In the genomic region with DNA sequence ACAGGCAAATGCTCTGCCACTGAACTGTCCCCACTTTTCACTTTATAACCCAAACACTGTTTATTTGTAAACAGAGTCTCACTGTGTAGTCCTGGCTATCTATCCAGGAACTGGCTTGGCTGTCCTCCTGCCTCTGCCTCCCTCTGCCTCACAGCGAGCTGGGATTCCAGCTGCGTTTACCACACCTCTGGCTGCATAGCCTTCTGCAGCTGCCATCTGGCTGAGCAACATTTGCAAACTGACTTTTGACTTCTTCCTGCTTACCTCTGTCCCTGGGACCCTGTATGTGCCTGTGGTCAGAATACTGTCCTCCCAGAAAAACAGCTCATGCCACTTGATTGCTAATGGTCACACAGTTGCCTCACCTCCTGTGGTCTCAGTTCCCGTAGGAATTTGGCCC, we compare ENCODE assay signal across 11 mouse cellular contexts. TPM values are rescaled to one million over a fixed set of nuclear protein-coding genes. Genes with fewer than 3 reads are reported as not detected.
DNase-seq lines count a peak whose midpoint lies in the region; ATAC-seq and TF ChIP-seq lines count a peak whose summit lies in the region.
"Had no signal": no experiment of that assay in that cellular context is flagged by ENCODE, and none has a peak within 500 bp of the region (broad histone marks: within the 10 kb centered on the region; RNA-seq: fewer than 3 reads in every experiment).

No protein-coding gene starts in this region.

- H3K79me2 ChIP-seq in MEL (ENCODE audit: control insufficient read depth, insufficient read depth, low read length, poor library complexity): peaks cover 24% of the 10 kb centered on the region
- peaks cover 26% of the 10 kb centered on the region for H3K79me2 ChIP-seq in macrophage (ENCODE audit: inconsistent target)

- no peak overlapping the region for H3K4me3 ChIP-seq in heart, postnatal 0 days (ENCODE audit: low read depth, low read length)
- H3K4me3 ChIP-seq in MEL (ENCODE audit: control insufficient read depth in 1 of 2, insufficient read depth in 1 of 2, low read depth in 2 of 2, low read length in 2 of 2) (peak overlapping the region in 1 of 2 experiments; percentile 27; a peak in 2 of 4 replicates), macrophage (ENCODE audit: inconsistent target) (no peak overlapping the region)
- no peak overlapping the region for H3K4me3 ChIP-seq in embryonic facial prominence, embryonic 15.5 days (replicated peaks)

- peak overlapping the region; percentile 91; the same call in 1 of the 2 replicates for H3K27ac ChIP-seq in heart, postnatal 0 days (ENCODE audit: low read depth)
- H3K27ac ChIP-seq in MEL (ENCODE audit: control insufficient read depth, low read depth, low read length) (no peak overlapping the region), macrophage (peak overlapping the region; percentile 80)
- 0 out of 2 replicates have a peak overlapping the region, but pooled peaks have one; percentile 59 for H3K27ac ChIP-seq in embryonic facial prominence, embryonic 15.5 days (replicated peaks)

- DNase-seq in heart, postnatal 0 days (ENCODE audit: low spot score): no peak
- DNase-seq in heart, adult 18-20 months: no peak
- DNase-seq in MEL (ENCODE audit: low read depth, low spot score): no peak
- DNase-seq in ovary, postnatal 36 days (ENCODE audit: low spot score): no peak
- DNase-seq: adrenal gland, adult 8-10 months; cerebellum, adult 8-10 months; gastrocnemius, postnatal 36 days; right cerebral cortex, postnatal 14 days had no signal

- TF ChIP-seq CTCF in heart, postnatal 0 days (IDR thresholded peaks at IDR 0.05; ENCODE audit: low read depth): no peak
- no peak for TF ChIP-seq CTCF in MEL (IDR thresholded peaks at IDR 0.05 in 2 of 3, conservative IDR thresholded peaks at IDR 0.05 in 1 of 3; ENCODE audit: control insufficient read depth in 1 of 3, insufficient read depth in 1 of 3, low read depth in 2 of 3, low read length in 3 of 3, poor library complexity in 1 of 3, severe bottlenecking in 1 of 3)

- 0 out of 2 replicates have a peak overlapping the region, but pooled peaks have one; percentile 27 for H3K9ac ChIP-seq in heart, postnatal 0 days (replicated peaks; ENCODE audit: low read depth, low read length)
- peak overlapping the region; percentile 38 for H3K9ac ChIP-seq in MEL (ENCODE audit: control insufficient read depth, low read depth, low read length, poor library complexity, severe bottlenecking)
- no peak overlapping the region for H3K9ac ChIP-seq in embryonic facial prominence, embryonic 15.5 days

- no peak for ATAC-seq in heart, postnatal 0 days (ENCODE audit: insufficient read depth, low read depth)
- no peak for ATAC-seq in embryonic facial prominence, embryonic 15.5 days (ENCODE audit: insufficient number of reproducible peaks, low FRiP score, low TSS enrichment, low read depth)
- no peak for ATAC-seq in activated CD4-positive, CD25-positive, alpha-beta regulatory T cell, adult 4 months

- peaks cover 80% of the 10 kb centered on the region for H3K4me1 ChIP-seq in heart, postnatal 0 days (ENCODE audit: control insufficient read depth, insufficient read depth)
- H3K4me1 ChIP-seq in MEL (ENCODE audit: control insufficient read depth in 1 of 2, insufficient read depth in 2 of 2, low read length in 2 of 2): peaks cover 23 to 67% of the 10 kb centered on the region in 2 experiments
- peaks cover 84% of the 10 kb centered on the region for H3K4me1 ChIP-seq in embryonic facial prominence, embryonic 15.5 days

- no peak for TF ChIP-seq POLR2A in MEL (IDR thresholded peaks at IDR 0.05; ENCODE audit: control insufficient read depth in 1 of 2, insufficient read depth in 1 of 2, low read depth in 1 of 2, low read length in 2 of 2, poor library complexity in 1 of 2)

- no peak for TF ChIP-seq RAD21 in MEL (IDR thresholded peaks at IDR 0.05; ENCODE audit: low read depth, low read length)

- WGBS in heart, postnatal 0 days: 34% methylated on average over 3 of the region's 3 CpGs
- 46% methylated on average over 3 of the region's 3 CpGs for WGBS in embryonic facial prominence, embryonic 15.5 days
- WGBS in macrophage (ENCODE audit: missing documents): 65% methylated on average over 3 of the region's 3 CpGs

- H3K9me3 ChIP-seq in heart, postnatal 0 days (replicated peaks; ENCODE audit: control insufficient read depth, low read length): no peaks in the 10 kb centered on the region
- H3K9me3 ChIP-seq in MEL (replicated peaks; ENCODE audit: insufficient read depth, low read length): no peaks in the 10 kb centered on the region
- H3K9me3 ChIP-seq in embryonic facial prominence, embryonic 15.5 days (replicated peaks): no peaks in the 10 kb centered on the region

- H3K27me3 ChIP-seq in heart, postnatal 0 days (ENCODE audit: control insufficient read depth, insufficient read depth, low read length): no peaks in the 10 kb centered on the region
- H3K27me3 ChIP-seq in MEL (ENCODE audit: control insufficient read depth in 1 of 2, insufficient read depth in 2 of 2, low read length in 2 of 2): no peaks in the 10 kb centered on the region
- no peaks in the 10 kb centered on the region for H3K27me3 ChIP-seq in embryonic facial prominence, embryonic 15.5 days

- peak overlapping the region; percentile 74 for H3K4me2 ChIP-seq in heart, postnatal 0 days (ENCODE audit: low read depth, low read length)
- no peak overlapping the region for H3K4me2 ChIP-seq in embryonic facial prominence, embryonic 15.5 days (replicated peaks)

- 0 out of 2 replicates have a peak, but pooled peaks cover under 1% of the 10 kb centered on the region for H3K36me3 ChIP-seq in heart, postnatal 0 days (replicated peaks; ENCODE audit: control insufficient read depth, insufficient read depth, low read length)
- peaks cover 0 to 46% of the 10 kb centered on the region in 2 experiments; a peak in 2 of 4 replicates for H3K36me3 ChIP-seq in MEL (ENCODE audit: control insufficient read depth in 1 of 2, insufficient read depth in 2 of 2, low read length in 2 of 2)
- H3K36me3 ChIP-seq in embryonic facial prominence, embryonic 15.5 days: 0 out of 2 replicates have a peak, but pooled peaks cover 2% of the 10 kb centered on the region
- no peaks in the 10 kb centered on the region for H3K36me3 ChIP-seq in macrophage (ENCODE audit: inconsistent target)

- no peak for TF ChIP-seq EP300 in heart, postnatal 0 days (IDR thresholded peaks at IDR 0.05; ENCODE audit: low read depth)
- no peak for TF ChIP-seq EP300 in MEL (IDR thresholded peaks at IDR 0.05; ENCODE audit: low read depth in 1 of 2, low read length in 2 of 2)

RNA-seq across cellular contexts. Expression of a gene that starts 1.5 kb away (rescaled TPM):
- 103 and 117 TPM in 2 replicates for total RNA-seq in heart, postnatal 0 days (2014; rRNA removed; ENCODE audit: low replicate concordance)
- 41.4 and 44.0 TPM in 2 replicates for polyA plus RNA-seq in heart, postnatal 0 days (2015; fragmentation: Nextera tagmentation; extraction: Ambion mirVana)
- total RNA-seq in heart, adult 18-20 months (2021): 1 to 10 TPM; 1.4 to 1.7 TPM
- total RNA-seq in MEL (2012; rRNA removed): 171 and 172 TPM in 2 replicates
- polyA plus RNA-seq in MEL (2012; ENCODE audit: insufficient read depth in 1 of 2, insufficient read length in 2 of 2, low read depth in 1 of 2, low replicate concordance in 2 of 2, missing spikeins in 1 of 2) (100 to 1,000 TPM in 1 of 2 experiments, not detected in 1; 188 TPM), macrophage (2018) (1.1 to 37.4 TPM (median 6.2 TPM) in 3 replicates)
- polyA plus RNA-seq in embryonic facial prominence, embryonic 15.5 days (2015; fragmentation: Nextera tagmentation; extraction: Ambion mirVana): 115 and 124 TPM in 2 replicates
- total RNA-seq in macrophage (2018; cell fraction: chromatin; rRNA removed): 10 to 100 TPM in 14 of 26 experiments, 1 to 10 TPM in 11, under 1 TPM in 1; 0.92 to 30.5 (median 10.2) TPM
- total RNA-seq in macrophage (2018; cell fraction: cytosol; rRNA removed): 1 to 10 TPM; 1.9 to 7.2 (median 3.2) TPM
- 10 to 100 TPM in 3 of 26 experiments, 1 to 10 TPM in 22, under 1 TPM in 1; 0.86 to 80.6 (median 3.9) TPM for total RNA-seq in macrophage (2018; cell fraction: nucleus; rRNA removed)
- 10 to 100 TPM; 52.4 to 88.7 TPM for polyA plus RNA-seq in activated CD4-positive, CD25-positive, alpha-beta regulatory T cell, adult 4 months (2017; shearing (Covaris generic))

RNA-seq across cellular contexts. Expression of a gene that starts 1.7 kb away (rescaled TPM):
- 14.5 and 17.6 TPM in 2 replicates for total RNA-seq in heart, postnatal 0 days (2014; rRNA removed; ENCODE audit: low replicate concordance)
- polyA plus RNA-seq in heart, postnatal 0 days (2015; fragmentation: Nextera tagmentation; extraction: Ambion mirVana): 13.1 and 16.5 TPM in 2 replicates
- 1 to 10 TPM; 3.9 to 5.5 TPM for total RNA-seq in heart, adult 18-20 months (2021)
- total RNA-seq in MEL (2012; rRNA removed): 3.3 and 3.5 TPM in 2 replicates
- polyA plus RNA-seq in MEL (2012; ENCODE audit: insufficient read depth in 1 of 2, insufficient read length in 2 of 2, low read depth in 1 of 2, low replicate concordance in 2 of 2, missing spikeins in 1 of 2): 1 to 10 TPM in 1 of 2 experiments, not detected in 1; 3.8 TPM
- polyA plus RNA-seq in embryonic facial prominence, embryonic 15.5 days (2015; fragmentation: Nextera tagmentation; extraction: Ambion mirVana): 5.3 and 5.8 TPM in 2 replicates
- 10 to 100 TPM in 23 of 26 experiments, 1 to 10 TPM in 3; 3.2 to 34.1 (median 21.9) TPM for total RNA-seq in macrophage (2018; cell fraction: chromatin; rRNA removed)
- total RNA-seq in macrophage (2018; cell fraction: cytosol; rRNA removed): 1 to 10 TPM; 1.0 to 3.6 (median 2.4) TPM
- 10 to 100 TPM in 12 of 26 experiments, 1 to 10 TPM in 14; 3.3 to 19.8 (median 9.4) TPM for total RNA-seq in macrophage (2018; cell fraction: nucleus; rRNA removed)
- polyA plus RNA-seq in macrophage (2018): 2.9 to 4.4 TPM (median 3.6 TPM) in 3 replicates
- 10 to 100 TPM; 23.5 to 24.7 TPM for polyA plus RNA-seq in activated CD4-positive, CD25-positive, alpha-beta regulatory T cell, adult 4 months (2017; shearing (Covaris generic))

RNA-seq across cellular contexts. Expression of a gene that starts 17.9 kb away (rescaled TPM):
- 2.6 TPM in 1 of 2 replicates, not detected in the other for total RNA-seq in heart, postnatal 0 days (2014; rRNA removed; ENCODE audit: low replicate concordance)
- 0.52 and 0.68 TPM in 2 replicates for polyA plus RNA-seq in heart, postnatal 0 days (2015; fragmentation: Nextera tagmentation; extraction: Ambion mirVana)
- 1 to 10 TPM in 1 of 2 experiments, under 1 TPM in 1; 0.87 to 1.4 TPM for total RNA-seq in heart, adult 18-20 months (2021)
- total RNA-seq in MEL (2012; rRNA removed): 0.46 and 0.85 TPM in 2 replicates
- polyA plus RNA-seq in MEL (2012; ENCODE audit: insufficient read depth in 1 of 2, insufficient read length in 2 of 2, low read depth in 1 of 2, low replicate concordance in 2 of 2, missing spikeins in 1 of 2) (under 1 TPM in 1 of 2 experiments, not detected in 1; 0.70 TPM), macrophage (2018) (0.79 to 1.5 TPM (median 1.5 TPM) in 3 replicates)
- polyA plus RNA-seq in embryonic facial prominence, embryonic 15.5 days (2015; fragmentation: Nextera tagmentation; extraction: Ambion mirVana): 0.60 and 0.76 TPM in 2 replicates
- 10 to 100 TPM in 20 of 26 experiments, 1 to 10 TPM in 6; 2.7 to 18.9 (median 12.5) TPM for total RNA-seq in macrophage (2018; cell fraction: chromatin; rRNA removed)
- 1 to 10 TPM in 15 of 26 experiments, under 1 TPM in 11; 0.44 to 2.5 (median 1.1) TPM for total RNA-seq in macrophage (2018; cell fraction: cytosol; rRNA removed)
- 10 to 100 TPM in 5 of 26 experiments, 1 to 10 TPM in 21; 1.1 to 15.8 (median 6.8) TPM for total RNA-seq in macrophage (2018; cell fraction: nucleus; rRNA removed)
- polyA plus RNA-seq in activated CD4-positive, CD25-positive, alpha-beta regulatory T cell, adult 4 months (2017; shearing (Covaris generic)): 1 to 10 TPM; 3.8 to 5.6 TPM

RNA-seq across cellular contexts. Expression of a gene that starts 17.9 kb away (rescaled TPM):
- total RNA-seq in heart, postnatal 0 days (2014; rRNA removed; ENCODE audit: low replicate concordance): 151 TPM in 2 replicates
- 95.2 and 105 TPM in 2 replicates for polyA plus RNA-seq in heart, postnatal 0 days (2015; fragmentation: Nextera tagmentation; extraction: Ambion mirVana)
- total RNA-seq in heart, adult 18-20 months (2021): 100 to 1,000 TPM; 112 TPM
- 160 and 189 TPM in 2 replicates for total RNA-seq in MEL (2012; rRNA removed)
- 100 to 1,000 TPM in 1 of 2 experiments, not detected in 1; 384 TPM for polyA plus RNA-seq in MEL (2012; ENCODE audit: insufficient read depth in 1 of 2, insufficient read length in 2 of 2, low read depth in 1 of 2, low replicate concordance in 2 of 2, missing spikeins in 1 of 2)
- polyA plus RNA-seq in embryonic facial prominence, embryonic 15.5 days (2015; fragmentation: Nextera tagmentation; extraction: Ambion mirVana): 76.1 and 79.6 TPM in 2 replicates
- 10 to 100 TPM; 31.8 to 86.4 (median 54.3) TPM for total RNA-seq in macrophage (2018; cell fraction: chromatin; rRNA removed)
- 100 to 1,000 TPM; 120 to 182 (median 142) TPM for total RNA-seq in macrophage (2018; cell fraction: cytosol; rRNA removed)
- total RNA-seq in macrophage (2018; cell fraction: nucleus; rRNA removed): 100 to 1,000 TPM in 14 of 26 experiments, 10 to 100 TPM in 12; 59.2 to 135 (median 103) TPM
- 138 to 194 TPM (median 167 TPM) in 3 replicates for polyA plus RNA-seq in macrophage (2018)
- polyA plus RNA-seq in activated CD4-positive, CD25-positive, alpha-beta regulatory T cell, adult 4 months (2017; shearing (Covaris generic)): 100 to 1,000 TPM in 1 of 2 experiments, 10 to 100 TPM in 1; 76.0 to 131 TPM

RNA-seq across cellular contexts. Expression of a gene that starts 21.7 kb away (rescaled TPM):
- total RNA-seq in heart, postnatal 0 days (2014; rRNA removed; ENCODE audit: low replicate concordance): 36.1 and 56.8 TPM in 2 replicates
- polyA plus RNA-seq in heart, postnatal 0 days (2015; fragmentation: Nextera tagmentation; extraction: Ambion mirVana): 83.6 and 85.0 TPM in 2 replicates
- total RNA-seq in heart, adult 18-20 months (2021): under 1 TPM; 0.23 to 0.84 TPM
- 242 and 244 TPM in 2 replicates for total RNA-seq in MEL (2012; rRNA removed)
- polyA plus RNA-seq in MEL (2012; ENCODE audit: insufficient read depth in 1 of 2, insufficient read length in 2 of 2, low read depth in 1 of 2, low replicate concordance in 2 of 2, missing spikeins in 1 of 2): 100 to 1,000 TPM in 1 of 2 experiments, not detected in 1; 214 TPM
- 225 and 239 TPM in 2 replicates for polyA plus RNA-seq in embryonic facial prominence, embryonic 15.5 days (2015; fragmentation: Nextera tagmentation; extraction: Ambion mirVana)
- 10 to 100 TPM in 2 of 26 experiments, 1 to 10 TPM in 23, under 1 TPM in 1; 0.80 to 16.5 (median 4.9) TPM for total RNA-seq in macrophage (2018; cell fraction: chromatin; rRNA removed)
- 10 to 100 TPM in 3 of 26 experiments, 1 to 10 TPM in 23; 1.3 to 12.6 (median 4.6) TPM for total RNA-seq in macrophage (2018; cell fraction: cytosol; rRNA removed)
- total RNA-seq in macrophage (2018; cell fraction: nucleus; rRNA removed): 10 to 100 TPM in 1 of 26 experiments, 1 to 10 TPM in 25; 1.6 to 19.6 (median 3.5) TPM
- 1.7 to 21.0 TPM (median 16.6 TPM) in 3 replicates for polyA plus RNA-seq in macrophage (2018)
- polyA plus RNA-seq in activated CD4-positive, CD25-positive, alpha-beta regulatory T cell, adult 4 months (2017; shearing (Covaris generic)): 100 to 1,000 TPM in 1 of 2 experiments, 10 to 100 TPM in 1; 88.3 to 110 TPM
